Mouse (Mus musculus) heart, postnatal 36 days (tissue): ENCODE results near the gene Ube2h. TPM values are rescaled to one million over a fixed set of nuclear protein-coding genes. Genes with fewer than 3 reads are reported as not detected.

ENCODE experiments used
- DNase-seq, 2 experiments: peaks; one replicate each; pipeline ENCODE4 v3.0.0; 2021 to 2022
- intact Hi-C: fragments of 180-260 bp; cut with DNase I; formaldehyde crosslinking; loops from one replicate; pipeline ENCODE4 v1.15.1; 2025
- total RNA-seq, 2 experiments: library from RNA; stranded (reverse); gene quantifications; 2 replicates each; pipeline ENCODE4 v1.2.3; 2021

Ube2h gene
- 10 to 100 TPM; 70.9 to 74.9 TPM for total RNA-seq

- DNase-seq: peak; percentile 100
- intact Hi-C loops: no loop called here
Observed at GRCm38 (mm10) chr6:30304399-30304917, at the start of gene Ube2h. TSS of gene Ube2h (minus strand) at chr6:30304539.

GRCm38 (mm10) chr6:30353661-30354060, 49.3 kb upstream of the Ube2h start:
- no peak for DNase-seq
- intact Hi-C loops: no loop called here

DNA sequence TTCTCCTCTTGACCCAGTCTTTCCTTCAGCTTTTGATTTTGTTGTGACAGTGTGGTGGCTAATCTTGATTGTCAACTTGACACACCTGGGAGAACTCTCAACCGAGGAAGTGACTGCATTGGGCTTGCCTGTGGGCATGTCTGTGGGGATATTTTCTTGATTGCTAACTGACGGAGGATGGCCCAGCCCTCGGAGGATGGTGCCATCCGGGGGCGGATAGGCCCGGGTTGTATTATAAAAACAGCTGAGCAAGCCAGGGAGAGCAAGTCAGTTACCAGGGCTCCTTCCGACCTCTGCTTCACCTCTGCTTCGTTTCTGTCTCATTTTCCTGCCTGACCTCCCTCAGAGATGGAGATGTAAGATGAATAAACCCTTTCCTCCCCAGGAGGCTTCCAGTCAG, 48.4 kb upstream of the Ube2h start:
- intact Hi-C loops: no loop called here
- DNase-seq: no peak

DNA sequence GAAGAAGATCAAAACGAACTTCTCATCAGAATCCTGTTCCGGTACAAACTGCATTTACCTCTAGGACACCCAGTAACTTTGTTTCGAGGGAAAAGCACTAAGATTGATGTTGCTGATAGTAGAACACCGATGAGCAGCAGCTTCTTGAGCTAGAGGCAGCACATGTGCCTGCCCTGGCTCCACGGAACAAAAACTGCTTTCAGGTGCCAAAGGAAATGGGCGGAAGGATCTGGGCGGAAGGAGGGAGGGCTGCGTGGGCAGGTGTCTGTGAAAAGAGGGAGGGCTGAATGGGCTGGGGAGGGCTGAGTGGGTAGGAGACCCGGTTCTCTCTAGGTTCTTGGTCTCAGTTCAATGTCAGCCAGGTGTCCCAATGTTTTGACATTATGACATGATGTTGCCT, 47.0 kb upstream of the Ube2h start:
- DNase-seq: no peak
- intact Hi-C loops: no loop called here

- no peak for DNase-seq
- intact Hi-C loops: no loop called here
Observed at GRCm38 (mm10) chr6:30347288-30347801, 43.0 kb upstream of the Ube2h start.

DNA sequence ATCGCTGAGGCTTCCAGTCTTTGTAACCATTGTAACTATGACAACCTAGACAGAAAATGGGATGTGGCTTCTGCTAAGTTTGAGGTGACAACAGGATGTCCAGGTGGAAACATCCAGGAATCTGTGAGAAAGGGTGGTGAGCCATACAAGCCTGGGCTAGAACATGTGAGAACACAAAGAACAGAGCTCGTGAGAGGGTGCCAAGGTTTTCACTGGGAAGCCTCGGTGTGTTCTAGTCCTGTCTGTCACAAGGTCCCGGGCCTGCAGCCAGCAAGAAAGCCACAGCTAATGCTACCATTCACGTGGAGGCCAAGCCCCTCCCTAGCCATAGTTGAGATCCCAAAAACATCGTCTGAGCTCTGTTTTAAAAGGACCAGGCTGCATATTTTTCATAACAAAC, 42.4 kb upstream of the Ube2h start:
- peak; percentile 39 to 53 for DNase-seq
- intact Hi-C loops: no loop called here

GRCm38 (mm10) chr6:30344032-30344431, 39.7 kb upstream of the Ube2h start:
- intact Hi-C loops: no loop called here
- peak in 1 of 2 experiments; percentile 27 for DNase-seq

- DNase-seq: no peak
- intact Hi-C loops: no loop called here
Observed at GRCm38 (mm10) chr6:30340231-30340873, 36.0 kb upstream of the Ube2h start.

DNA sequence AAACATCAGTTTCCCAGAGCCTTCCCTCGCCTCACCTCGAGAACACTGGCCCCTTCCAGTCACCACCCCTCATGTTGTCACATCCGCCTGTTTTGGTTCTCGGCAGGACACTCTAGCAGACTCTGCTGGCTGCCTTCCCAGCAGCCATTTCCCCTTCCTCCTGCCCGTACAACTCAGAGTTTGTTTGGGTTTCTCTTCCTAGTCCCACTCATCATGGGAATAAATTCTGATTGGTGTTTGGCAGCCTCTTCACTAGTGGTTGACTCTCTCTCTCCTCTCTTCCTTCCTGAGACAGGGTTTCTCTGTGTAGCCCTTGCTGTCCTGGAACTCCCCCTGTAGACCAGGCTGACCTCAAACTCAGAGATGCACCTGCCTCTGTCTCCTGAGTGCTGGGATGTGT, 32.6 kb upstream of the Ube2h start:
- intact Hi-C loops: no loop called here
- peak; percentile 69 to 74 for DNase-seq

DNA sequence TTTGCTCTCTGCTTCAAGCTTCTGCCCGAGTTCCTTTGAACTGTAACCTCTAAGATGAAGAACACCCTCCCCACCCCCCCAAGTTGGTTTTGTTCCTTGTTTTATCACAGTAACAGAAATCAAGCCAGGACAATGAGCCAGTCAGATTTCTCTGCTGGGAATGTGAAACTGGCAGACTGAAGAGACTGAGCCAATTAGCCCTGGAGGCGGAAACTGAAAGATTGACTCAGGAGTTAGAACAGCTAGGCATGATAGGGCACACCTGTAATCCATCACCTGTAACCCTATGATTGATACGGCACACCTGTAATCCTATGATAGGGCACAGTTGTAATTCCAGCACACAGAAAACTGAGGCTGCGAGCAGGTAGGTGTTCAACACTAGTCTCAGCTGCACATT, 27.9 kb upstream of the Ube2h start:
- intact Hi-C loops: no loop called here
- DNase-seq: no peak

DNA sequence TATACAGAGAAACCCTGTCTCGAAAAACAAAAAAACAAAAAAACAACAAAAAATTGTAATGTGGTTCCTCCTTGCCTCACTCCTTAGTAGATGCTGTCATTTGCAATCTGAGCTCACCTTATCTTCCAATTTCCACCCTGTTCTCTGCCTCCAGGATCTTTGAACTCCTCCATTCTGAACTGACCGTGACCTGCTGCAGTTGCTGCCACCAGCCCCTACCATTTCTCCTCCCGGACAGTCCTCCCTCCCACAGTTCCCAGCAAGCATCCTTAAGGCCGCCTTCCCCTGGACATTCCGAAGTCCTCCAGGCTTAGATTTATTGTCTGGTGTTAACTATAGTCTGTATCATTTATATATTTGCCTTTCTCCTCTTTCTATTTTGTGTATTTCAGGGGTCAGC, 26.4 kb upstream of the Ube2h start:
- no peak for DNase-seq
- intact Hi-C loops: no loop called here

GRCm38 (mm10) chr6:30325932-30326501, 21.7 kb upstream of the Ube2h start:
- intact Hi-C loops: no loop called here
- DNase-seq: no peak

DNA sequence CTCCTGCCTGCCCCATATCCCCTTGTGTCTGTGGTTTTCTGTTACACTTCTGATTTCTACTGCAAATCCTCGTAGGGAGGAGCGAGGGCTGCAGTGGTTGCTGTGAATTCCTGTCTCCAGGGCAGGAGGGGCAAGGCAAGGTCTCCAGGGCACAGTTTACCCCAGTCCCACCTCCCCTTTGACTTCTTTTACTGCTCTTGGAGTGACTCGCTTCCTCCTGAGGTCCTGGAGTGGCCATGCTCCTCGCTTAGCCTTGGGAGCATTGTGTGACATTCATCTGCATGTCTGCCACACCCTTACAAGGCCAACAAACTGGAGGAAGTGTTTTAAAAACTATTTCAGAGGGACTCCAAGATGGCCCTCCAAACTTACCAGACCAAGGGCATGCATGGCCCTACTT, 16.7 kb upstream of the Ube2h start:
- intact Hi-C loops: no loop called here
- DNase-seq: no peak

GRCm38 (mm10) chr6:30319216-30319615, 14.9 kb upstream of the Ube2h start:
- intact Hi-C loops: no loop called here
- DNase-seq: no peak

- intact Hi-C loops: no loop called here
- DNase-seq: no peak
Observed at GRCm38 (mm10) chr6:30312006-30312405, 7.7 kb upstream of the Ube2h start.

- intact Hi-C loops: no loop called here
- no peak for DNase-seq
Observed at GRCm38 (mm10) chr6:30308751-30309150, 4.4 kb upstream of the Ube2h start.

DNA sequence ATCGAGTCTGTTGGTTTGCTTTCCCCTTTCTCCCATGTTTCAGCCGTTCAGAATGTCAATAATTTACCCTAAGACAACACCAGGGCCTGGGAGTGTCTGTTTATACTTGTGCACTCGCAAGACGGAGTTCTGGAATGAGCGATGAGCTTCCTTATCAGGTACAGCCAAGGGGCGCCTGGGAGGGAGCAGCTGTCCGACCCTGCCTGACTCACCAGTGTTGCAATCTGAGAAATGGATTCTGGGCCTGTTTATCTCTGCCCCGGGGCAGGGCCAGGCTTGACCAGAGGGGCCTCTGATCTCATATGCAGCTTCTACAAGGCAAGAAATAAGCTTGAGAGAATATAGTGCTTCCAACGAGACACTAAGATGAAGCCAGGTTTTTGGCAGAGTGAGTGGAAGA, 3.4 kb upstream of the Ube2h start:
- peak in 1 of 2 experiments; percentile 20 for DNase-seq
- intact Hi-C loops: no loop called here

DNA sequence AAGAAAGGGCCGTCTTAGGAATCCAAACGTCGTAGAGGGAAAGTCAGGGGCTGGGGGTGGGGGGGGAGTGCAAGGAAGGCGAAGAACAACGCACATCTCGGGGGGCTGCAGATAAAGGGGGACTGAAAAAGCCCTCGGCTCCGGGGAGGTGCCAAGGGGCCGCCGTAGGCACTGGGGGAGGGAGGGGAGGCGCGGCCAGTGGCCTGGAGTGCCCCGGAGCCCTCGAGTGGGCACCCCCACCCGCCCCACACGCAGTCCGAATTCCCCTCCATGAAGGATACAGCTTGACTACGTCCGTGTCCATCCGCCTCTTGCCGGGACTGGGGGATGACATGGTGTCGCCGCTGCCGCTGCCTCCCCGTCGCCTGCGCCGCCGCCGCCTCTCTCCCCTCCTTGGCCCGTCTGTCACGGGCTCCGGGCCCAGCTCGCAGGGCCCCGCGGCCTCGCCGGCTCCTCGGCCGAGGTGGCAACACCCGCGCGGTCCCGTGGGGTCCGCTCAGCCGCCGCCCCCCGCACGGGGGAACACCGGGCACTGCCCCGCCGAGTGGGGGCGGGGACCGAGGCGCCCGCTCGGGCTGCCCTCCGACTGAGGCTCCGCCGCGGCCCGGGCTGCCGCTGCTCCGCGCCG, 454 bp downstream of the Ube2h start:
- DNase-seq: peak in 1 of 2 experiments; percentile 56
- intact Hi-C loops: loop anchor here (2.0 kb wide), 1 partner anchor 55 kb away; no protein-coding TSS in a partner anchor

GRCm38 (mm10) chr6:30302781-30303631, 1.3 kb downstream of the Ube2h start:
- intact Hi-C loops: loop anchor here (2.0 kb wide), 1 partner anchor 56 kb away; no protein-coding TSS in a partner anchor

DNA sequence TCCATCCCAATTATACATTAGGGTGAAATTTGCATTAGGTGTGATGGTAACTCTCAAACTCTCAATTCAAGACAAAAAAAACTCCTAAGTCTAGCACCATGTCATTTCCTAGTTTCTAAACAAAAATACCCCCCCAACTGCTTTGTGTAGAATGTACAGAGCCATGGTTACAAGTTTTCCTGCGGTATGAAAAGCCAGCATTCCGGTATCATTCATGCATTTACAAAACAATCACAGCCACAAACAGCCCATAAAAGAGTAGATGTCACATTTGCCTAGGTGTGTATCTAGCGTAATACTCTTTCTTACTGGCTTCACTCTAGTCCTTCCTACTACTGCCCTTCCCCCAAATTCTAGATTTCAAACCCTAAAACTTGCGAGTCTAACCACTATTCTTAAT, 2.2 kb downstream of the Ube2h start:
- DNase-seq: no peak
- intact Hi-C loops: loop anchor here (2.0 kb wide), 1 partner anchor 57 kb away; no protein-coding TSS in a partner anchor

More at GRCm38 (mm10) chr6:30302781-30303631, 1.3 kb downstream of the Ube2h start:
- DNase-seq: peak; percentile 44 to 58

DNA sequence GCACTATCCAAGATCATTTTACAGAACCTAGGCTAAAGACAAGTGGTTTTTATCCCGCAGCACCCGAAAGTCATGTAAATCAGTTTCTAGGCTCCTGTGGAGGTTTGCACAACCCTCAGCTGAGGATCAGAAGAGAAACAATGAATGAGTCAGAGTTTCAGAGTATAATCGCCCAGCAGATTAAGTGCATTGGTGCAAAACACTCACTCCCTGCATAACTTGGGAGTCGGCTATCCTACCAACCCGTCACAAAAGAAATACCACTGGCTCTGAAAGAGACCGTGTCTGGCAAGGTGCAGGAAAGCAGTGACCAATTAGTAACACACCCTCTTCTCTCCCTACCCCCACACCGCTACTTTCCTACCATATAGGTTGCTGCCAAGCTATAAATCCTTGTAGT, 3.4 kb downstream of the Ube2h start:
- DNase-seq: no peak
- intact Hi-C loops: no loop called here
